Mouse (Mus musculus): ENCODE results near the gene Cxcl16.

Gene Cxcl16

DNA sequence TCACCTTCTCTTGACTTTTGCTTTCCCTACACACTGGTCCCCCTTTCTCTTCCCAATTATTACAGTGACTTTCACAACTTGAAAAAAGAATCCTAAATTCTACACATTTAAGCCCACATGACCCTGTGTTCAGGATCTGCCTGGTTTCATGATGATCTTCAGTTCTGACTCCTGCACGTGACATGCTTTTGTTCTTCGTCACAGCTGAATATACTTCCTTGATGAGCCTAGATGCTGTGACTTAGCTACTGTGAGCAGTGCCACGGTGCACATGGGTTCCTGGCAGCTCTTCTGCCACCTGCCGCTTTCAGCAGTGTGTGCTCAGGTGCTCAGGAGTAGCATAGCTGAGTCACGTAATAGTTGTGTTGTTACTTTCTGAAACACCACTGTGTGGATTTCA is 47.2 kb downstream of the Cxcl16 start:
- no peak for DNase-seq (ENCODE audit: low spot score in 2 of 2)

DNA sequence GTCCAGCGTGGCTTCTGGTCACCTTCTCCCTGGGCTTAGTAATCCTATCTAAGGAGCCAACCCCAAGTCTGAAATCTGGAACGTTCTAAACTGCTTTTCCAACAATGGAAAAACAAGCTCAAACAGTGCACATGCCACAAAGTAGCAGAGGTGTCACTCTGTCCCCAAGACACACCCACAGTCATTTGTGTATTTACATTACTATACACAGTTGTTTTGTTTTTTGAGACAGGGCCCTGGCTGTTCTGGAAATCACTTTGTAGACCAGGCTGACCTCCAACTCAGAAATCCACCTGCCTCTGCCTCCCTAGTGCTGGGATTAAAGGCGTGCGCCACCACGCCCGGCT is 49.5 kb downstream of the Cxcl16 start:
- no peak for DNase-seq (ENCODE audit: low spot score in 2 of 2)

DNA sequence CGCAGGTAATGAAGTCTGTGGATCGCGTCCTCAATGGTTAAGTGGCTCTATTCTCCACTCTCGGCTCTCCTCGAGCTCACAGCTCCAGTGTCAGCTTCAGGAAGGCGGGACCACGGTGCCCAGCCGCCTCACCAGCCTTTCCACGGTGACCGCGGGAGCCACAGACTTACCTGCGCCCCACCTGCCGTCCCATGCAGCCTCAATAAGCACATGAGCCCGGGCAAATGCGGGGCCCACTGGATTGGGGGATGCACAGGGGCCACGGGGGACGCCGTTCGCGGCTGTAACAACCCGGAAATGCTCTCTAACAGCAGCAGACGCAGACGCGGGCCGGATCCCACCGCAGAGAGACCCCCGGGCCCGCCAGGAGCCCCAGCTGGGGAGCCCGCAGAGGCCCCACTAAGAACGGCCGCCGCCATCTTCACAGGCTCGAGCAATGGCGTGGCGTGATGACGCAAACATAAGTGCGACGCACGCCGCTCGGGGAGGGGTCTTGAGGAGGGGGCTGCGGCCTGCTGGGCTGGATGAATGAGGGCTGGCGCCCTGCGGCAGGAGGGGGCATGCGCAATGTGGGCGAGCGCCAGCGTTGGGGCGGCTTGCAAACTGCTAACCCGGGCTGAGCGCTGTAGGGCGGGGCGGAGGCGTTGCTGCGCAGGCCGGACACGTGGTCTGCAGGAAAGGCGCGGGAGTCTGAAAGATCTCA is 50.0 kb downstream of the Cxcl16 start, which contains the start of gene Pelp1:
Gene Pelp1, minus strand, starts transcription at position 438 of the 703 bp plus-strand sequence.
- DNase-seq (ENCODE audit: low spot score in 2 of 2): peak; percentile 83 to 85
